Mouse (Mus musculus) embryonic fibroblast, embryonic 13.5 days (primary cell): Measurements from ENCODE around the gene Gadl1. TPM values are rescaled to one million over a fixed set of nuclear protein-coding genes. Genes with fewer than 3 reads are reported as not detected.

Source experiments
- H3K27ac ChIP-seq: 2 replicates; pipeline ENCODE4 v1.5.1; 2012; ENCODE audit warnings: low read length, control low read depth, inconsistent platforms; ENCODE audit not compliant: insufficient read depth
- H3K4me1 ChIP-seq: 2 replicates; pipeline ENCODE4 v1.6.1; 2011; ENCODE audit warnings: low read length; ENCODE audit not compliant: control insufficient read depth, insufficient read depth
- H3K4me3 ChIP-seq: 2 replicates; pipeline ENCODE4 v1.5.1; 2011; ENCODE audit warnings: mild to moderate bottlenecking, control low read depth, low read length; ENCODE audit not compliant: insufficient read depth
- CTCF ChIP-seq: IDR thresholded peaks from 2 replicates; pipeline ENCODE4 v1.5.1; 2011; ENCODE audit warnings: mild to moderate bottlenecking, control low read depth, low read length, moderate library complexity, borderline replicate concordance; ENCODE audit not compliant: insufficient read depth
- POLR2A ChIP-seq: IDR thresholded peaks from 2 replicates; pipeline ENCODE4 v1.6.1; 2011; ENCODE audit warnings: low read depth, mild to moderate bottlenecking, control low read depth, low read length, moderate library complexity
- polyA plus RNA-seq: library from polyadenylated mRNA; stranded (reverse); fragments of >200 nt; gene quantifications from 2 replicates; pipeline ENCODE4 v1.2.4, GENCODE M21; 2011; ENCODE audit warnings: low read depth; ENCODE audit not compliant: missing spikeins, insufficient read length

Gene Gadl1
- polyA plus RNA-seq, 1 experiment = 0.25 TPM

DNA sequence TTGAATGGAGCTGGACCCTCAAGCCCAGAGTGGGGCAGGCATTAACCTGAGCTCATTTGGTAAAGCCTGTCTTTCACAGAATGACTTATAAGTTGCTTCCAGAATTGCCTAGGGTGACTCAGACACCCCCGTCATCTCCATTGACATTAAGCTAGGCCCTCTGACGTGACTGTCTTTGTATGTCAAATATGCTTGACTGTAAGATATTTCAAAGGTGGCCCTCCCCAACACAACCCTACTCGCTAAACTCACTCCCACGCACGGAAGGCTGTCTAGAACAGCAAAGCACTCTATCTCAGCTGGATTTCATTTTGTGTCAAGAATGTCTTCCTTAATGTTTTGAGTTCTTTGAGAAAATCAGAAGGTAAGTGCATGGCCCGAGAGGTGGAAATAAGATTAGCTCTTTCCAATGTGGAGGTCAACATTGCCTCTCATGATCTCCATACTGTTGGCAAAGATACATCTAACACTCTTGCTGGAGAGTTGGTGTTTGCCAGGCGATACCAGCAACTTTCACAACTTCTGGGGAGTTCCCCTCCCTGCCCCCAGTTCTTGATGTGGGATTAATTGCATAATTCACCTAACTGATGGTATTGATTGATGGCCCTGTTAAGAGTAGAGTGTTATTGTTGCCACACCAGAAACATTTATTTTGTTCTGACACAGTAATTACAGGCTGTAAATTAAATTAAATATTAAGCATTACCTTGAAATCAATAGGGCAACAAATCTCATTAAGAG, 182.0 kb downstream of the Gadl1 start:
- Histone ChIP-seq H3K4me3 (no peak overlapping the region), H3K27ac (peak overlapping the region; percentile 23), H3K4me1 (0 out of 2 replicates have a peak, but pooled peaks cover 3% of the 10 kb centered on the region)
- no peak for TF ChIP-seq CTCF
- no peak for TF ChIP-seq POLR2A

DNA sequence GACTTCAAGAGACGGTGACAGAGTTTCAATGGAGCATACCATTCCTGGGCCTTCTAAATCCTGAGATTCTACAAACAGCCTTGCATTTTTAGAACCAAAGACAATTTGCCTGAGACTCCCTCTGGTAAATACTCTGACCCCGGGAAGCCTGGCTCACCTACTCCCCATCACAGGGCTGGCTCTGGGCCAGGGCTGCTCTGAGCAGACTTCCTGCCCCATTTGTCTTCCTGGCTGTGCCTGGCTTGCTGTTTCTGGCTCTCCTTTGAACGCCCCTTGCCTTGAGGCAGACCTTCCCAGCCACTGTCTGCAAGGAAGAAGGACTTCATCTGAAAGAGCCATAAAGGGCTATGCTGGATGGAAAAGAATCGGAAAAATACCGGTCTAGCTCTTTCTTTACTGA, 182.7 kb downstream of the Gadl1 start:
- TF ChIP-seq CTCF (no peak), POLR2A (no peak)
- Histone ChIP-seq H3K4me3 (no peak overlapping the region), H3K4me1 (0 out of 2 replicates have a peak, but pooled peaks cover 3% of the 10 kb centered on the region), H3K27ac (0 out of 2 replicates have a peak overlapping the region, but pooled peaks have one; percentile 2)

DNA sequence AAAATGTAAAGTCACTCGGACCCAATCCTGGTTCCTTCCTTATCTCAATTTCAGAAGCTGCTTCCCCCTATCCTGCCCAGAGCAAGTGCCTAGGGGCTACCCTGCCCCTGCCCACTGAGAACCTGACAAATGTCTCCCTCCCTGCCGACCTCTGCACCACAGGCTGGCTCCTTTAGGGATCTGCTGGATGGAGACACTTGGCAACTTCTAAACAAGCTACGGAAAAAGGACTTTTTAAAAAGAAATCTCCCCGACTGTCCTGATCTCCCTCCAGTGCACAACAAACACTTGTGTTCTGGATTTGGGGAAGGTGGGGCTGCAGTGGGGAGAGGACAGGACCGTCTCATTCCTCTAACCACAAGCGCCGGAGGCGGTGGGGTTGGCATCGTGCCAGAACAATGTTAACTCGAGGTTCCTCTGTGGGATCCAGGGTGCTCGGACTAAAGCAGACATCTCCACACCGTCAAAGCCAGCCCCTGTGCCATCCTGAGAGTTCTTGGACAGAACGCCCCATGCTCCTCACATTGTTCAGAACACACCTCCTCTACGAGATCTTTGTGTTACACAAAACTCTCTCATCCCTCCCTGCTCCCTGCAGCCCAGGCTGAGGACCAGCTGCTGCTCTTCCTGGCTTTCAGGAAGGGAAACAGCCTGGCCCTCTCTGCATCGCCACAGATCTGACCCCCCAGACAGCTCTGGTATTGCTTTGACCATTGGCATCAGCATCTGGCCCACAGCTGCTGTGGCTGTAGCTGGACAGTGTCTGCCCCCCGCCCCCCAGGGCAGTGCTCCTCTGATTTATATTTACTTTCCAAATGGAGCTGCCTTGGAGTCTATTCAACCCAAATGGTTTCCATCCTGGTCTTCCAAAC, 189.7 kb downstream of the Gadl1 start:
- Histone ChIP-seq H3K27ac (no peak overlapping the region), H3K4me1 (0 out of 2 replicates have a peak, but pooled peaks cover 5% of the 10 kb centered on the region), H3K4me3 (no peak overlapping the region)
- TF ChIP-seq CTCF (no peak), POLR2A (no peak)

- no peak for TF ChIP-seq CTCF
- no peak for TF ChIP-seq POLR2A
- H3K27ac ChIP-seq = no peak overlapping the region
- H3K4me3 ChIP-seq = no peak overlapping the region
- 0 out of 2 replicates have a peak, but pooled peaks cover 5% of the 10 kb centered on the region for H3K4me1 ChIP-seq
Observed at GRCm38 (mm10) chr9:116099596-116099993, 190.3 kb downstream of the Gadl1 start.

GRCm38 (mm10) chr9:116100015-116100414, 190.8 kb downstream of the Gadl1 start:
- TF ChIP-seq CTCF = no peak
- TF ChIP-seq POLR2A = no peak
- no peak overlapping the region for H3K4me3 ChIP-seq
- H3K4me1 ChIP-seq = 0 out of 2 replicates have a peak, but pooled peaks cover 5% of the 10 kb centered on the region
- H3K27ac ChIP-seq = no peak overlapping the region

DNA sequence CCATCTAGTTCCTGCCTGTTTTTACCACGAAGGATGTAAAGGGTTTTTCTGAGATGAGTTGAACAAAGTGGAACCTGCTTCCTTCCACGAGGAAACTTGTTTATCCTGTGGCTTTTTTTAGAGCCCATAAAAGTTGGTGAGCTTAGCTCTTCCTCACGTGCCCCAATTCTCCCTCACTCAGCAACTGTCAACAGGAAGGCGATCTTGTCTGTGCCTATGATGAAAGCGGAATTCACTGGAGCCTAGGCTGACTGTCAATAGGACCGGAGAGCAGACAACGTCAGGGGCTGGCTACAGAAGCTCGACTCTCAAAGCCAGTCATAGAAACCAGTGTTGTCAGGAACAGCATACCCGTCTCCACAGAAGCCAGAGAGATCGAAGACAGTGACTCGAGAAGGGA, 192.6 kb downstream of the Gadl1 start:
- H3K4me1 ChIP-seq = 0 out of 2 replicates have a peak, but pooled peaks cover 5% of the 10 kb centered on the region
- no peak overlapping the region for H3K27ac ChIP-seq
- H3K4me3 ChIP-seq = no peak overlapping the region
- TF ChIP-seq CTCF = no peak
- no peak for TF ChIP-seq POLR2A

DNA sequence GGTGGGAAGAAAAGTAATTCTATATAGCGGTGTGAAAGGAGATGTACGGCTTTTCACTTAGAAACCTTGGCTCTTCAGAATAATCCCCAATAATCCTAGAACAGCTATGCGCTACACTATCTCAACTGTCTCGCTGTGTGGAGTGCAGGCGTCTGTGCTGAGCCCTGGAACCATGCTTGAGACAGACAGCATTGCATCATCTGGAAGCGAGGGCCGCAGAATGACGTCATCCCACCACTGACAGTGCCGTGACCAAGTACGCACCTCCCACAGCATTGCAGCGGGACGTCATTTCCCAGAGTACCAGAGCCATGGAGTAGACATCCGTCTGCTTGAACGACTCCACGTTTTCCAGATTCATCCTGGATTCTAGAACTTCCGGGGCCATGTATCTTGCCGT, 195.5 kb downstream of the Gadl1 start:
- TF ChIP-seq CTCF = no peak
- no peak for TF ChIP-seq POLR2A
- Histone ChIP-seq H3K27ac (no peak overlapping the region), H3K4me1 (0 out of 2 replicates have a peak, but pooled peaks cover 1% of the 10 kb centered on the region), H3K4me3 (no peak overlapping the region)

DNA sequence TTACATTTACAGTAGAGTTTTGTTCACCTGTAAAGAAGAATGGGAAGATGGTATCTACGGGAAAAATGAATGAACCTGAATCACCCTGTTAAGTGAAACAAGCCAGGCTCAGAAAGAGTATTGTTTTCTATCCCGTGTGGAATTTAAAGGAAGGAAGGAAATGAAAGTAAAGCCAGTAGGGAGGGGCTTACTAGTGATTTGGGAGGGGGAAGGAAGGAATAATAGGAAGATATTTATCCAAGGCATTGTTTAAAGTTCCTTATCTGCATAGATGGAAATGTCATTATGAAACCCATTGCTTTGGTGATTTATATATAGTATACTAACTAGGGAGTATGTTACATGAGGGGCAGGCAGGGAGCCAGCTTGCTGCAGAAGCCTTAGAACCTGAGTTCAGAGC, 199.5 kb downstream of the Gadl1 start:
- TF ChIP-seq CTCF (no peak), POLR2A (no peak)
- no peak overlapping the region for H3K27ac ChIP-seq
- H3K4me1 ChIP-seq = no peaks in the 10 kb centered on the region
- H3K4me3 ChIP-seq = no peak overlapping the region

GRCm38 (mm10) chr9:116111149-116111970, 202.1 kb downstream of the Gadl1 start:
- H3K27ac ChIP-seq = no peak overlapping the region
- TF ChIP-seq POLR2A (no peak), CTCF (no peak)
- H3K4me1 ChIP-seq = peaks cover under 1% of the 10 kb centered on the region; the same call in 1 of the 2 replicates
- H3K4me3 ChIP-seq = no peak overlapping the region
